Mouse (Mus musculus): ENCODE measurements around the gene Plxna4.

Gene Plxna4

GRCm38 (mm10) chr6:32255191-32255590 lies 332.8 kb downstream of the Plxna4 start:
- DNase-seq (ENCODE audit: low read depth, low spot score) = no peak

GRCm38 (mm10) chr6:32252168-32252567 lies 335.8 kb downstream of the Plxna4 start:
- DNase-seq (ENCODE audit: low read depth, low spot score) = no peak

DNA sequence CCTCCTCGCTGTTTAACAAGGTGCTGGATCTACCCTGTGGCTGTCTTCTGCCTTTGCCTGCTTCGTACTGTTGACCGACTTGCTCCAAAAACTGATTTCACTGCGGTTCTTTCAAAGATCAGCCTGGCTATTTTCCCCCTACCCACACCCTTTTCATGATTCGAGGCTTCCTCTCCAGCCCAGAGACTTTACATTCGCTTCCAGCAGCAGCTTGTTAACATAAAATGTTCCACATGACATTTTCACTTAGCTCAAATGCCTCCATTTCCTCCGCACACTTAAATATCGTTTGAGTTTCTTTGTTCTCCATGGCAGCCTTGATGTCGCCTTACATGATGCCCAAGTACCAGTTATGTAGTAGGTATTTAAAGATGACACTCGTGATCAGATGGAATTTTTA lies 336.3 kb downstream of the Plxna4 start:
- DNase-seq (ENCODE audit: low read depth, low spot score) = no peak

DNA sequence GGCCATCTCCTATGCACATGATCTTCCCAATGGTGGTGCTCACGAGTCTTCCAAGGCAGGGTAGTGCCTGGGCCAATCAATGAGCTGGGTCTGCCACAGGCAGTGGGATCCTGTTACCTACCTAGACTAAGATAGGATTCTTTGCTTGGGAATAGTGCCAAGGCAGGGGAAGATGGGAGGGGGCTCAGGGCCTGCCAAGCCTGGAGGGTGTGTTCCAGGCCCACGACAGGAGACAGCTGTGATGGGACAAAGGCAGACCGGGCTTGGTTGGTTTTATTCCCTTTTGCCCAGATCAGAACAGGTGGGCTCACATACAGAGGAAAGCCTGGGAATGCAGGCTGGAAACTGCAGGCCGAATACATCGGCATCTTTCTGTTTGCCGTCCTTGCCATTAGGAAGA lies 342.0 kb downstream of the Plxna4 start:
- no peak for DNase-seq (ENCODE audit: low read depth, low spot score)

- DNase-seq (ENCODE audit: low read depth, low spot score) = no peak
Measured at GRCm38 (mm10) chr6:32243040-32243439, 345.0 kb downstream of the Plxna4 start.

DNA sequence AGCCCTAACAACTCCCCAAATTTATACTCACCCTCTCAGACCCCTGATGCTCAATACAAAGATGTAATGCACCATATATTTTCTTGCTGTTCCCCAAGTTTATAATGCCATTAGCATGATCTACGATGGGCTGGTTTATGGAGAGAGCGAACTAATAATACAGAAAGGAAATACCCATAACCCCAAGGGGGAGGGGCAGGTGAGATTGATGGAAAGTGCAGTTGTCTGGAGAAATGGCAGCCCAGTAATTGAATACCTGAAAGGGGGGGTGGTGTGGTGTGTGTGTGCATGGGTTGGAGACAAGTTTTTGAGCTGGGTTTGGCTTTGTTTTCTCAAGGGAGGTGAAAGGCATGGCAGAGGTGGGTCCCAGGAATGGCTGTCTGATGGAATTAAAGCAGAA lies 356.6 kb downstream of the Plxna4 start:
- no peak for DNase-seq (ENCODE audit: low read depth, low spot score)

- no peak for DNase-seq (ENCODE audit: low read depth, low spot score)
Measured at GRCm38 (mm10) chr6:32226636-32227035, 361.4 kb downstream of the Plxna4 start.

DNA sequence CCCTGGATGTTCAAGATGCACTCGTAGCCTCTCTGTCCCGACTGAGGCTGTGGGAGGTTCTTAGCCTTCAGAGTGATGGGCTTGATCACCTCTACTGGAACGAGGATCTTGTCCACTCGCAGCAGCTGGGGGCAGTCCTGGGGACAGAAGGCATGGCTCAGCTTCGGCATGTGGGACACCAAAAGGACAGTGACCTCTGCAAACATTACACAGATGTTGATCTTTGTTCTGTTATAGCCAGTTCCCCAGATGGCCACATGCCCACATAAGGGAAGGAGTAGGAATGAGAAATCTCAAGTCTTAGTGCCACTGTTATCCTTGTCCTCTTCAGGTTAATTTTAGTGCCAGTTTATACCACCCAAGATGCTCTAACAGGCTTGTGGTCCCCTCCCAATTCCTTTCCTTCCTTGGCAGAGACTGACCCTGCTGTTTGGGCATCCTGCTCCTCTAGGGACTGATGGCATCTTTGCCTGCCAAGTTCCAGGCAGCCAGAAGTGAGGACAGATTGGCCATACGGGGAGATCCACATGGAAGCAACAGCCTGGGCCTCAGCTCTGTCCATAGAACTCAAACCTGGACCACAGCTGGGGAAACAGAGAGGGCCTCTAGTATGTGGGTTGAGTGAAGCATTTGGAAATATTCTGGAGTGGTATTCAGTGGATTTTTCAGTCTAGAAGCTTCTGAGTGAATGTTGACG lies 363.8 kb downstream of the Plxna4 start:
- no peak for DNase-seq (ENCODE audit: low read depth, low spot score)

GRCm38 (mm10) chr6:32220765-32221164 lies 367.2 kb downstream of the Plxna4 start:
- DNase-seq (ENCODE audit: low read depth, low spot score) = no peak

DNA sequence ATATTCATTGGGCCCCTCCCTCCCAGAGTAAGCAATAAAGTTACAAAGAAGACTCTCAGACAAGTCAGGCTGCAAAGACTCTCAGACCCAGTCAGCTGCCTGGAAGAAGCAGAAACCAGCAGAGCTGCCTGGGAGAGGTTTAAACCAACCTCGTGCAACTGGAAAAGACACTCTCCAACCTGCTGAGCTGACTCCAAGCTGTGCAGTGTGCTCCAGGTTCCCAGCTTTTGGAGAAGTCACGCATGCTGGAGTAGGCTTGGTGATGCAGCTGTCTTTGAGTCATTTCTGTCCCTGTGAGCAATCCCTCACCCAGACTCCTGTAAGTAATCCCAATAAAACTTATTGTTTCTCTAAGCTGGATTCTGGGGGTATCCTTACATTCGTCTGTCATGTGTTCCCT lies 369.4 kb downstream of the Plxna4 start:
- no peak for DNase-seq (ENCODE audit: low read depth, low spot score)

GRCm38 (mm10) chr6:32212439-32212838 lies 375.6 kb downstream of the Plxna4 start:
- DNase-seq (ENCODE audit: low read depth, low spot score) = peak; percentile 40

GRCm38 (mm10) chr6:32210139-32210538 lies 377.9 kb downstream of the Plxna4 start:
- peak; percentile 45 for DNase-seq (ENCODE audit: low read depth, low spot score)

- peak; percentile 65 for DNase-seq (ENCODE audit: low read depth, low spot score)
Measured at GRCm38 (mm10) chr6:32208951-32209350, 379.0 kb downstream of the Plxna4 start.

- no peak for DNase-seq (ENCODE audit: low read depth, low spot score)
Measured at GRCm38 (mm10) chr6:32204253-32204652, 383.7 kb downstream of the Plxna4 start.

DNA sequence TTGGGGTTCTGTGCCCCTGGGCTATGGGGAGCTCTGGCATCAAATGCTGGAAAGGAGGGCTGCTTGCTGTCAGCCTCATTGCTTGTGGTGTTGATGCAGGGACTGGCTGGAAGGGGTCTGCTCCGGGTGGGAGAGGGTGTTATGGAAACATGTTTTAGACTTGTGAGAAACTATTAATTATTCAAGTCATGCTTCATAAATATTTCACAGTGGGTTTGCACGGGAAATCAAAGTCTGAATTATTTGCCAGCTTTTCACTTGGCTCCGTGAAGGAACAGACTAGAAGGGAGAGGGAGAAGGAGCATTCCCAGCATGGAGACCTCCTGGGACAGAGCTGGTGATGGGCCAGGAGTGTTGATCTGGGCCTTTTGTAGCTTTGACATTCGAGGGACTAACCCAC lies 384.6 kb downstream of the Plxna4 start:
- DNase-seq (ENCODE audit: low read depth, low spot score) = no peak

DNA sequence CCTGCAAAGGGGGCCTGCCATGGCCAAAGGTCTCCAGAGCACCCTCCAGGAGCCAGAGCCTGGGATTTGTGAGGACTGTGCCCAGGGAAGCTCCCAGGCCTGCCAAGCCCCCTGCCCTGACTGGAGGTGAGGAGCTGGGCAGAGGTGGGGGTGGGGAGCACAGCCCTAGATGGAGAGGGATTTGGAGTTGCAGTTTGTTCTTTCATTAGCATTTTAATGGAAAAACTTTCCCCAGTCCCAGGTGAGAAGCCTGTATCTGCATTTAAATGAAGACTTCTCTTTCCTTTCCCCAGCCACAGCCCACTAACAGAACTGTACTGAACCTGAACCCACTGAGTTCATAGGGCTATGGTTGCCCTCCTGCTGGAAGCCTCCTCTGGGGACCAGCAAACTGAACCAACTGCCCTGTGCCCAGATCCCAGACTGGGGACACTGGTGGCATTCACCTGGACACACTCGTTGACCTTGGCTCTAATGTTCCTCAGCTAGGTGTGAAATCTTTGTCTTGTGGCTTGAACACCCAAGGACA lies 385.3 kb downstream of the Plxna4 start:
- DNase-seq (ENCODE audit: low read depth, low spot score) = peak; percentile 86

GRCm38 (mm10) chr6:32201506-32201905 lies 386.5 kb downstream of the Plxna4 start:
- DNase-seq (ENCODE audit: low read depth, low spot score) = no peak

DNA sequence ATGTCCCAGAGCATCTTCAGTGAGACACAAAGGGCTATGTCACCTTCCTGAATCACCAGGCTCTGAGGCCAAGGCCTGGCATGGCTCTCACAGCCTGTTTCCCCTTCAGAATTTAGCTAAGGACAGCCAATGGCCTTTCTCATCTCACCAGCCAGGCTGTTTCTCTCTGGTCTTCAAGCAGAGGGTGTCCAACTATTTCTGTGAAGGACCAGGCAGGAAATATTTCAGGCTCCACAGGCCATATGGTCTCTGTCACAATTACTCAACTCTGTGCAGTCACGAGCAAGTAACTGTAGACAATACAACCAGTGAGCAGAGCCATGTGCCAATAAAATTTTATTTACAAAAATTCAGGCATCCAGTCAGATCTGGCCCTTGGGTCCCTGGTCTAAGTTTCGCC lies 388.4 kb downstream of the Plxna4 start:
- DNase-seq (ENCODE audit: low read depth, low spot score) = no peak

- DNase-seq (ENCODE audit: low read depth, low spot score) = no peak
Measured at GRCm38 (mm10) chr6:32196913-32197312, 391.1 kb downstream of the Plxna4 start.

DNA sequence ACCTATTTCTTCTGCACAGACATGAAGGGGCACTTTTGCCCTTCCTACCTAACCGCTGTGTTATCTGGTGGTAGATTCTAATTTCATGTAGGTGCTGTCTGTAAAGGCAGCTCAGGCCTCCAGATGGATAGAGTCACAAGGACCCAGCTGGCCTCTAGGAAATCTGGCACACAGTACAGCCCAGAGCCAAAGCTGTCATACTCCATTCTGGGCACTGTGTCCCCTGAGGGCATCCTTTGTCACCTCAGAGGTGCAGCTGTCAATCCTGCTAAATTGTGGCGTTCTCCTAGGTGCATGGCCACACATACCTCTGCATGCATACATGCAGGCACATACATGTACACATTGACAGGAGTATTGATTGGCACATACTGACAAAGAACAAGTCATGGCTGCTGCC lies 394.9 kb downstream of the Plxna4 start:
- no peak for DNase-seq (ENCODE audit: low read depth, low spot score)

- no peak for DNase-seq (ENCODE audit: low read depth, low spot score)
Measured at GRCm38 (mm10) chr6:32184402-32184985, 403.5 kb downstream of the Plxna4 start.

DNA sequence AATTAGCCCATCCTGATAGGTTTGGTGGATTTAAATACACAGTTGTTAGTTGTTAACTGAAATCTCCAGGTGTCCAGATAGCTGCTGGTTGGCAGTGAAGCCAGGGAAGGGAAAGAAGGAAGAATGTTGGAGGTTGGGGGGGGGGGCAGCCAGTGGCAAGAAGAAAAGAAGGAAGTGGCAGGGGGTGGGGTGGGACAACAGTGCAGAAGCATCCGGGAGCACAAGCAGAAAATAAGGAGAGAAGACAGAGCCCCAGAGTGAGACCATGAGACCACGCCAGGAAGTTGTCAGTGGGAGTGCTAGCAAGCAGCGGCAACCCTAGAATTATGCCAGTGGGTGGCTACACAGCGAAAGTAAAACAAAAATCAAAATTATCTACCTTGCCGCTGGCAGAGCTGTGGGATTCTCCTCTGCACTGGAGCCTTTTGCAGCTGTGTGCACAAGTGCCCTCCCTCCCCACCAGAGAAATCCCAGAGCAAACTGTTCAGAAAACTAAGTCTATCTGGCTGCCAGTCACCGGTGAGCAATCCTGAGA lies 404.3 kb downstream of the Plxna4 start:
- DNase-seq (ENCODE audit: low read depth, low spot score) = no peak

GRCm38 (mm10) chr6:32180012-32180358 lies 408.0 kb downstream of the Plxna4 start:
- DNase-seq (ENCODE audit: low read depth, low spot score) = no peak
